Mouse (Mus musculus): ENCODE data around the gene Gm10645. TPM values are rescaled to one million over a fixed set of nuclear protein-coding genes. Genes with fewer than 3 reads are reported as not detected.

The Gm10645 gene
- 0.23 and 0.89 TPM in 2 replicates for polyA plus RNA-seq (2015; fragmentation: Nextera tagmentation; extraction: Ambion mirVana)

GRCm38 (mm10) chr8:83165931-83166867, at the start of gene Gm10645:
Gm10645 (minus strand) TSS chr8:83166170.
- Histone ChIP-seq H3K9me3 (ENCODE audit: control insufficient read depth, low read length) (no peaks in the 10 kb centered on the region), H3K27me3 (ENCODE audit: control insufficient read depth, insufficient read depth, low read depth, low read length) (no peaks in the 10 kb centered on the region; the same call in 1 of the 2 replicates), H3K4me1 (replicated peaks; ENCODE audit: control insufficient read depth, insufficient read depth, low read length) (peaks cover 8% of the 10 kb centered on the region; the same call in 1 of the 2 replicates), H3K27ac (ENCODE audit: low read length) (peak within 1 kb of the TSS; percentile 75), H3K4me2 (ENCODE audit: low read depth, low read length) (peak within 1 kb of the TSS; percentile 74), H3K9ac (ENCODE audit: low read length) (peak within 1 kb of the TSS; percentile 85), H3K4me3 (ENCODE audit: low read length) (peak within 1 kb of the TSS; percentile 71), H3K36me3 (ENCODE audit: control insufficient read depth, insufficient read depth, low read length) (no peaks in the 10 kb centered on the region)
- 4% methylated on average over 36 of the region's 54 CpGs for WGBS
- peak; percentile 61 for ATAC-seq (ENCODE audit: low read depth)

GRCm38 (mm10) chr8:83215065-83215464, 49.1 kb upstream of the Gm10645 start:
- Histone ChIP-seq H3K36me3 (ENCODE audit: control insufficient read depth, insufficient read depth, low read length) (no peaks in the 10 kb centered on the region), H3K27me3 (ENCODE audit: control insufficient read depth, insufficient read depth, low read depth, low read length) (no peaks in the 10 kb centered on the region), H3K4me1 (replicated peaks; ENCODE audit: control insufficient read depth, insufficient read depth, low read length) (no peaks in the 10 kb centered on the region), H3K4me2 (ENCODE audit: low read depth, low read length) (no peak overlapping the region), H3K9ac (ENCODE audit: low read length) (no peak overlapping the region), H3K27ac (ENCODE audit: low read length) (no peak overlapping the region), H3K4me3 (ENCODE audit: low read length) (no peak overlapping the region), H3K9me3 (ENCODE audit: control insufficient read depth, low read length) (no peaks in the 10 kb centered on the region)
- WGBS = 28% methylated on average over 5 of the region's 5 CpGs
- ATAC-seq (ENCODE audit: low read depth) = no peak

GRCm38 (mm10) chr8:83210676-83211075, 44.7 kb upstream of the Gm10645 start:
- Histone ChIP-seq H3K27ac (ENCODE audit: low read length) (no peak overlapping the region), H3K9ac (ENCODE audit: low read length) (no peak overlapping the region), H3K4me1 (replicated peaks; ENCODE audit: control insufficient read depth, insufficient read depth, low read length) (no peaks in the 10 kb centered on the region), H3K9me3 (ENCODE audit: control insufficient read depth, low read length) (no peaks in the 10 kb centered on the region), H3K36me3 (ENCODE audit: control insufficient read depth, insufficient read depth, low read length) (no peaks in the 10 kb centered on the region), H3K4me2 (ENCODE audit: low read depth, low read length) (no peak overlapping the region), H3K27me3 (ENCODE audit: control insufficient read depth, insufficient read depth, low read depth, low read length) (no peaks in the 10 kb centered on the region), H3K4me3 (ENCODE audit: low read length) (no peak overlapping the region)
- ATAC-seq (ENCODE audit: low read depth) = no peak
- WGBS = 82% methylated on average over 7 of the region's 7 CpGs

GRCm38 (mm10) chr8:83209581-83209980, 43.6 kb upstream of the Gm10645 start:
- no peaks in the 10 kb centered on the region for H3K36me3 ChIP-seq (ENCODE audit: control insufficient read depth, insufficient read depth, low read length)
- no peaks in the 10 kb centered on the region for H3K27me3 ChIP-seq (ENCODE audit: control insufficient read depth, insufficient read depth, low read depth, low read length)
- no peak overlapping the region for H3K9ac ChIP-seq (ENCODE audit: low read length)
- no peak overlapping the region for H3K27ac ChIP-seq (ENCODE audit: low read length)
- WGBS = 41% methylated on average over 4 of the region's 4 CpGs
- ATAC-seq (ENCODE audit: low read depth) = no peak
- H3K4me3 ChIP-seq (ENCODE audit: low read length) = no peak overlapping the region
- no peaks in the 10 kb centered on the region for H3K9me3 ChIP-seq (ENCODE audit: control insufficient read depth, low read length)
- no peak overlapping the region for H3K4me2 ChIP-seq (ENCODE audit: low read depth, low read length)
- no peaks in the 10 kb centered on the region for H3K4me1 ChIP-seq (replicated peaks; ENCODE audit: control insufficient read depth, insufficient read depth, low read length)

- Histone ChIP-seq H3K4me3 (ENCODE audit: low read length) (no peak overlapping the region), H3K4me2 (ENCODE audit: low read depth, low read length) (no peak overlapping the region), H3K27ac (ENCODE audit: low read length) (no peak overlapping the region), H3K4me1 (replicated peaks; ENCODE audit: control insufficient read depth, insufficient read depth, low read length) (peaks cover under 1% of the 10 kb centered on the region; the same call in 1 of the 2 replicates), H3K9ac (ENCODE audit: low read length) (no peak overlapping the region), H3K9me3 (ENCODE audit: control insufficient read depth, low read length) (no peaks in the 10 kb centered on the region), H3K27me3 (ENCODE audit: control insufficient read depth, insufficient read depth, low read depth, low read length) (no peaks in the 10 kb centered on the region), H3K36me3 (ENCODE audit: control insufficient read depth, insufficient read depth, low read length) (no peaks in the 10 kb centered on the region)
- no peak for ATAC-seq (ENCODE audit: low read depth)
- 42% methylated on average over 7 of the region's 7 CpGs for WGBS
Observed at GRCm38 (mm10) chr8:83205907-83206306, 39.9 kb upstream of the Gm10645 start.

- no peak overlapping the region for H3K9ac ChIP-seq (ENCODE audit: low read length)
- no peaks in the 10 kb centered on the region for H3K9me3 ChIP-seq (ENCODE audit: control insufficient read depth, low read length)
- WGBS = 84% methylated on average over 11 of the region's 11 CpGs
- H3K4me3 ChIP-seq (ENCODE audit: low read length) = no peak overlapping the region
- ATAC-seq (ENCODE audit: low read depth) = no peak
- H3K27me3 ChIP-seq (ENCODE audit: control insufficient read depth, insufficient read depth, low read depth, low read length) = no peaks in the 10 kb centered on the region
- H3K4me1 ChIP-seq (replicated peaks; ENCODE audit: control insufficient read depth, insufficient read depth, low read length) = peaks cover 10% of the 10 kb centered on the region
- no peak overlapping the region for H3K4me2 ChIP-seq (ENCODE audit: low read depth, low read length)
- no peaks in the 10 kb centered on the region for H3K36me3 ChIP-seq (ENCODE audit: control insufficient read depth, insufficient read depth, low read length)
- H3K27ac ChIP-seq (ENCODE audit: low read length) = no peak overlapping the region
Observed at GRCm38 (mm10) chr8:83202946-83203345, 37.0 kb upstream of the Gm10645 start.

GRCm38 (mm10) chr8:83200191-83201177, 34.5 kb upstream of the Gm10645 start:
- H3K4me3 ChIP-seq (ENCODE audit: low read length) = no peak overlapping the region
- no peak overlapping the region for H3K9ac ChIP-seq (ENCODE audit: low read length)
- peaks cover 10% of the 10 kb centered on the region for H3K4me1 ChIP-seq (replicated peaks; ENCODE audit: control insufficient read depth, insufficient read depth, low read length)
- no peaks in the 10 kb centered on the region for H3K9me3 ChIP-seq (ENCODE audit: control insufficient read depth, low read length)
- H3K4me2 ChIP-seq (ENCODE audit: low read depth, low read length) = peak overlapping the region; percentile 41
- 38% methylated on average over 16 of the region's 16 CpGs for WGBS
- peak; percentile 54; the same call in 1 of the 2 replicates for ATAC-seq (ENCODE audit: low read depth)
- H3K27me3 ChIP-seq (ENCODE audit: control insufficient read depth, insufficient read depth, low read depth, low read length) = no peaks in the 10 kb centered on the region
- no peaks in the 10 kb centered on the region for H3K36me3 ChIP-seq (ENCODE audit: control insufficient read depth, insufficient read depth, low read length)
- H3K27ac ChIP-seq (ENCODE audit: low read length) = peak overlapping the region; percentile 53

GRCm38 (mm10) chr8:83199715-83200114, 33.7 kb upstream of the Gm10645 start:
- Histone ChIP-seq H3K9ac (ENCODE audit: low read length) (no peak overlapping the region), H3K27ac (ENCODE audit: low read length) (no peak overlapping the region), H3K4me3 (ENCODE audit: low read length) (no peak overlapping the region), H3K4me2 (ENCODE audit: low read depth, low read length) (no peak overlapping the region), H3K9me3 (ENCODE audit: control insufficient read depth, low read length) (no peaks in the 10 kb centered on the region), H3K27me3 (ENCODE audit: control insufficient read depth, insufficient read depth, low read depth, low read length) (no peaks in the 10 kb centered on the region), H3K36me3 (ENCODE audit: control insufficient read depth, insufficient read depth, low read length) (no peaks in the 10 kb centered on the region), H3K4me1 (replicated peaks; ENCODE audit: control insufficient read depth, insufficient read depth, low read length) (peaks cover 10% of the 10 kb centered on the region)
- ATAC-seq (ENCODE audit: low read depth) = no peak
- WGBS = 66% methylated on average over 8 of the region's 8 CpGs

GRCm38 (mm10) chr8:83196088-83196487, 30.1 kb upstream of the Gm10645 start:
- H3K27ac ChIP-seq (ENCODE audit: low read length) = no peak overlapping the region
- H3K4me1 ChIP-seq (replicated peaks; ENCODE audit: control insufficient read depth, insufficient read depth, low read length) = peaks cover 10% of the 10 kb centered on the region
- 84% methylated on average over 6 of the region's 6 CpGs for WGBS
- no peaks in the 10 kb centered on the region for H3K9me3 ChIP-seq (ENCODE audit: control insufficient read depth, low read length)
- no peak overlapping the region for H3K9ac ChIP-seq (ENCODE audit: low read length)
- no peak for ATAC-seq (ENCODE audit: low read depth)
- H3K36me3 ChIP-seq (ENCODE audit: control insufficient read depth, insufficient read depth, low read length) = no peaks in the 10 kb centered on the region
- no peaks in the 10 kb centered on the region for H3K27me3 ChIP-seq (ENCODE audit: control insufficient read depth, insufficient read depth, low read depth, low read length)
- no peak overlapping the region for H3K4me3 ChIP-seq (ENCODE audit: low read length)
- H3K4me2 ChIP-seq (ENCODE audit: low read depth, low read length) = no peak overlapping the region
